Mouse (Mus musculus): ENCODE measurements around the gene Mroh2a.

The Mroh2a gene

GRCm38 (mm10) chr1:88226670-88227379 lies at the start of gene Mroh2a:
Mroh2a (plus strand) TSS chr1:88226986.
- no peak for DNase-seq (ENCODE audit: extremely low spot score, low spot score)

DNA sequence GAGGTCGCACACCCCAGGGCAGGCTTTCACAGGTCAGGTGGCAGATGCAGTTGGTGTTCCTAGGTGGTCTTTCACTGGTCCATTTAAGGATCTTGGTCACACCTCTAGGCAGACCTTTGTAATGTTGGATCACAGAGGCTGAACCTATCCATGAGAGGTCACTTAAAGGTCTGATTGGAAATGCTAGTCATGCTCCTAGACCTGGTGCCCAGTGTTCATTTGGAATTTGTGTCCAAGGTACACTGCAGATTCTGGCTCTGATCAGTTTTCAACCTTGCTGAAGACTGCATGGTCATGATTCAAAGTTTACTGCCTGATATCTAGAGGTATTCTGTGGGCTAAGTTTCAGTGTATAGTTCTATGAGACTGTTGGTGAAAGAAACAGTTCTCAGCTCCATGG lies 47.1 kb upstream of the Mroh2a start:
- DNase-seq (ENCODE audit: extremely low spot score, low spot score), result no peak

DNA sequence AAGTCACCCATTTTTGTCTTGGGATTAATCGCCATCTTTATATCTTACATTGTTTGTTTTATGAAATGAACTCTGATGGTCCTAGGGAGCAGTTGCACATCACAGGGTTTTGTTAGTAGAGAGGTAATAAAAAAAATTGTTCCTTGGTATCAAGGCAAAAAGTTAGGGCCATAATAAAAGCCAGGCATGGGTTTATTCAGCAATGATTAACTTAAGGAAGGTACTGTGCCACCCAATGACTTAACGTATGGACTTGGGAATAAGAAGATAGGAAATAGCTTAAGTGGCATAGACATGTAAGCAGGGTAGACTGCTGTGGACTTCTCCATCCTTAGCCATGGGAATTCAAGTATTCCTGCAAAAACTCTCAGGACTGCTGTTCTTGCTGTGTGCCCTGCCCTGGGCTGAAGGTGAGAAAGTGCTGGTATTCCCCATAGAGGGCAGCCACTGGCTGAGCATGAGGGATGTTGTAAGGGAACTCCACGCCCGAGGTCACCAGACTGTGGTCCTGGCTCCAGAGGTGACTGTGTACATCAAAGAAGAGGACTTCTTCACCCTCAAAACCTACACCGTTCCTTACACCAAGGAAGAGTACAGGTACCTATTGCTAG lies 40.4 kb upstream of the Mroh2a start:
- no peak for DNase-seq (ENCODE audit: extremely low spot score, low spot score)

DNA sequence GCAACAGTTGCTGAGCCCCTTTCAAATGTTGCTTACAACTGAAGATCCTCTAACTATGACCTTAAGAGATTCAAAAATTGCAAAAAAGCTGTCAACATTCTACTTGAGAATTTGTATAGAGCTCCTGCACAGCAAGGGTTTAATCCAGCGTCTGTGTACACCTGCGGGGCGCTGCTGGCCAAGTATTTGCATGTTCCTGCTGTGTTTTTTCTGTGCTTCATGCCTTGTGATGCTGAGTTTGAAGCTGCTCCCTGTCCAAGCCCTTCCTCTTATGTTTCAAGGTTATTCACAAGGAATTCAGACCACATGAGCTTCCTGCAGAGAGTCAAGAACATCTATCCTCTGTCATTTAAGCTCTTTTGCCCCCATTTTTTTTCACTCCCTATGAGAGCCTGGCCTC lies 34.6 kb upstream of the Mroh2a start:
- no peak for DNase-seq (ENCODE audit: extremely low spot score, low spot score)

DNA sequence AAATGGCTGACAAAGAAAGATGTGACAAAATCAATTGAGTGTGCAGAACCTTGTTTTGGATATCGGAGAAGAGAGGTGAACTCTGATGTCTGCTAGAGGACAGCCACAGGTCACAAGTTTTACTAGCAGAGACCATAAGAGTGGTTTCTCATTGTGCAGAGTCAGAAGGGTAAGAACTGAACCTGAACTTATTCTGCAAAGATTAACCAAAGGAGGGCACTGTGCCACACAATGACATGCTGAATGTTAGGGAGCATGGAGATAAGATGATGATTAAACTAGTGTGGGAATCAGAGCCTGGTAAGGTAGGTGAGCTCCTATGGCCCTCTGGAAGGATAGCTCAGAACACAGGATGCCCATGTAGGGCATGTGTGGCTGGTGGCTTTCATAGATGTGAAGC lies 31.1 kb upstream of the Mroh2a start:
- DNase-seq (ENCODE audit: extremely low spot score, low spot score), result no peak

DNA sequence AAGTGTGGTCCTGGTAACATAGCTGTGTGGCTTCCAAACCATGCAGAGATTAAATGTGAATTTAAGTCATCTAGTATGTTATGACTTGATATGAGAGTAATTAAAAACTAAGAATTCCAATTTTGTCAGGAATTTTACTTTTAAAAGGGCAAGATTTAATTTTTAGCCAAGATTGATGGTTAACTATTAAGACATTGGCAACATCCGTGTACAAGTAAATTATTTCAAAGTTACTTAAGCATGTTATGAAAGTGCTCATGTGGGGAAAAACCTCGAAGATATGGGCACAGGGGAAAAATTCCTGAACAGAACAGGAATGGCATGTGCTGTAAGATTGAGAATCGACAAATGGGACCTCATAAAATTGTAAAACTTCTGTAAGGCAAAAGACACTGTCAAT lies 29.3 kb upstream of the Mroh2a start:
- DNase-seq (ENCODE audit: extremely low spot score, low spot score), result no peak

DNA sequence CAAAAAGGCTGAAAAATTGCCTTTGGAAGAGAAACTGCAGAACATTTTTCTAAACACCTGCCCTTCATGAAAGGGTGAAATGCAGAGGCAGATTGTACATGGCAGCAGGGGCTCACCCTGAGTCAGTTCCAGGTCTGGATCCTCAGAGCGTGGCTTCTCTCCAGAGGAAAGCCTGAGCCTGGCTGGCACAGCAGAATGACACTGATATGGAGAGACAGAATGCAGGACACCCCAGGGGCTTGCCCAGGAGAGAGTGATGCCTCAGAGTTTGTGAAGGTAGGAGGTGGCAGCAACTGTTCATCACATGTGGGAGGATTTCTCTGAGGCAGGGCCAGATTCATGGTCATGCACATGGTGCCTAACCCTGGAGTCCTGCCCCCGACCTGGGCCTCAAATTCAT lies 26.8 kb upstream of the Mroh2a start:
- DNase-seq (ENCODE audit: extremely low spot score, low spot score), result no peak

DNA sequence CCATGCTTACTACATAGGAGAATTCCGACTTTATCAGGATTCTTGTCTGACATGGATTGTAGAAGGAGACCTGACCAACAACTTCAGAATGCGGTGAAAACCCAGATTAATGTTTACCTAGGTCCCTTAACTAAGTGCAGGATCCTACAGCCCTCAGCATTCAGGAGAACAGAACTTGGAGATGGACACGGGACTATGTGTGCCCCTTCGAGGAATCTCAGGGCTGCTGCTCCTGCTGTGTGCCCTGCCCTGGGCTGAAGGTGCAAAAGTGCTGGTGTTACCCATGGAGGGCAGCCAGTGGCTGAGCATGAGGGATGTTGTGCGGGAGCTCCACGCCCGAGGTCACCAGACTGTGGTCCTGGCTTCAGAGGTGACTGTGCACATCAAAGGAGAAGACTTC lies 26.3 kb upstream of the Mroh2a start, which contains the start of gene Ugt1a2:
Ugt1a2 (plus strand) TSS at position 146 of the 400 bp plus-strand sequence.
- DNase-seq (ENCODE audit: extremely low spot score, low spot score), result no peak

GRCm38 (mm10) chr1:88205294-88205922 lies 21.4 kb upstream of the Mroh2a start, which contains the start of gene Dnajb3:
Dnajb3 (minus strand) TSS chr1:88205782.
- peak; percentile 90 for DNase-seq (ENCODE audit: extremely low spot score, low spot score)

DNA sequence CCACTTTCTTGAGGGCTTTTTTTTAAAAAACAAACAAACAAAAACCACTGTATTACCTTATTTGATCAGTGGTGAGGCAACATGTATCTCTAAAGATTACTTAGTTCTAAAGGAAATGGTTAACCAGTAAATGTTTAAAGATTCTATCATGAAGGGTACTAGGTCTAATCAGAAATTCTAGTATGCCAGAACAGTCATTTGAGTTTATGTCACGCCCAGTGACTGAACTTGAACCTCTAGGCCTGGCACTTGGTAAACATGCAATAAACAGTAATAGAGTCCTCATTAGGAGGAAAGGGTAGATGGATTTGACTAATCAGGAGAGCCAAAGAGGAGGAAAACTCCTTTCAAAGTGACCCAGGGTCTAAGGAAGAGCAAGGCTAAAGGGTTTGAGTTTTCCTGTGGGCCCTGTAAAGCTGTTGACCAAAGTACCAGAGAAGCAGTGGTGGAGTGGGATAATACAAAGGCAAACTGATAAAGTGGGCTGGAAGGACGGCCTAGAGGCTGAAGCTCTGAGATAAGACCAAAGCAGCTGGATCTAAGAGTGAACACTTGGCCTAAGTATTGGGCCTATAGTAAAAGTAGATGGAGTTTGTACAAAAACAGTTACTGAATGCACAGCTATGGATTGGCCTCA lies 19.8 kb upstream of the Mroh2a start:
- DNase-seq (ENCODE audit: extremely low spot score, low spot score), result no peak

DNA sequence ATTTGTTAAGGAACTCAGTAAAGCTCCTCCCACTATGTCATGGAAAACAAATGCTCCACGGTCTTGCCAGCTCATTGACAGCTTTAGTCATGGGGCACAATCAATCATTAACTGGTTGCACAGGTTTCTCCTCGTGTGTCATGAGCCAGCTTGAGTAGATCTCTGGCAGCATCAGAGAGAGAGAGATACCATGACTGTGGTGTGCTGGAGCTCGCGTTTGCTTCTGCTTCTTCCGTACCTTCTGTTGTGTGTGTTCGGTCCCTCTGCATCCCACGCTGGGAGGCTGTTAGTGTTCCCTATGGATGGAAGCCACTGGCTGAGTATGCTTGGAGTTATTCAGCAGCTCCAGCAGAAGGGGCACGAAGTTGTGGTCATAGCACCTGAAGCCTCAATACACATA lies 15.0 kb upstream of the Mroh2a start, which contains the start of gene Ugt1a1:
Ugt1a1 (plus strand) TSS at position 148 of the 400 bp plus-strand sequence.
- DNase-seq (ENCODE audit: extremely low spot score, low spot score), result peak; percentile 19

DNA sequence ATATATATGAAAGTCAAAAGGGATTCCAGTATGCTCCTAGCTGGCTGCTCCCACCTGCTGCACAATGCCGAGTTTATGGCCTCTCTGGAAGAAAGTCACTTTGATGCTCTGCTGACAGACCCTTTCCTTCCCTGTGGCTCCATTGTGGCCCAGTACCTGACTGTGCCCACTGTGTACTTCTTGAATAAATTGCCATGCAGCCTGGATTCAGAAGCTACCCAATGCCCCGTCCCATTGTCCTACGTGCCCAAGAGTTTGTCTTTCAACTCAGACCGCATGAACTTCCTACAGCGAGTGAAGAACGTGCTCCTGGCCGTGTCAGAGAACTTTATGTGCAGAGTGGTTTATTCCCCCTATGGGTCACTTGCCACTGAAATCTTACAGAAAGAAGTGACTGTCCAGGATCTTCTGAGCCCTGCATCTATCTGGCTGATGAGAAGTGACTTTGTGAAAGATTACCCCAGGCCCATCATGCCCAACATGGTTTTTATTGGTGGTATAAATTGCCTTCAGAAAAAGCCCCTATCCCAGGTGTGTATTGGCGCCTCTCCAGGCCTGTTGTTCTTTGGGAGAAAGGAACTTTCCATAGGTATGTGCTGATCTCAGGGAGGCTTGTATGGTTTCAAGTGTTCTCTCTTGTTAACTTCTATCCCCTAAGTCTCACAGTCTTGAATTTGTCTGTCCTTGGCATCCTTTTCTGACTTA lies 14.3 kb upstream of the Mroh2a start:
- DNase-seq (ENCODE audit: extremely low spot score, low spot score), result peak; percentile 18

- DNase-seq (ENCODE audit: extremely low spot score, low spot score), result no peak
These were observed 13.7 kb upstream of the Mroh2a start for GRCm38 (mm10) chr1:88213061-88213460.

DNA sequence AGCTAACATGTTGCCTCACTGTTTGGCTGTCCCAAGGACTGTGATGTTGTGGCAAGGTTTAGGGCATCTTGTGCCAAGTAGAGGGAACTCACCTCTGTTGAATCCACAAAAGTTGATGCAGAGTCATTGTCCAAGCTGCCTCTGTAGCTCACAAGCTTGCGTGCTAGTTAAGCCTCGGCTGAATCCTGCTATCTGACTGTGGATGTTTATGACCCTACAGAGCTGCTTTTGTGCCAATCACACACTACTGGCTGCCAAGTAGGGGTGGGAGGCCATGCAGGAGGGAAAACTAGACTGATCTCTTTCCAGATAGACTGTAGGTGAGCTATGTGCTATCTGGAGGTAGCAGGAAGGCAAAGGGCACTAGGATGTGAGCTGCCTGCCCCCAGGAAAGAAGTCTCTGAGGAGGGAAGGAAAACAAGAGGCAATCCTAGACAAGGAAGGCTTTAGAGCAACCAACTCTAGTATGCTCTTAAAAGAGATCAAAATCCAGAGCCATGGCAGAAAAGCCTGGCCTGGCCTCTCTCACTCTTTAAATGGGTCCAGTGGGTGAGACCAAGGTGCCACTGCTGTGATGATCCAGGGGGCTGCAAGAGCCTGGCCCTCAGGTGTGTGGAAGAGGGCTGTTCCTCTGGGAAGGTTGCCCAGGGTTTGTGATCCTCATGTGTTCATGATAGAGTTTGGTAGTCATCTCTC lies 12.9 kb upstream of the Mroh2a start:
- peak; percentile 18 for DNase-seq (ENCODE audit: extremely low spot score, low spot score)

GRCm38 (mm10) chr1:88214462-88214952 lies 12.3 kb upstream of the Mroh2a start:
- DNase-seq (ENCODE audit: extremely low spot score, low spot score), result peak; percentile 17

- DNase-seq (ENCODE audit: extremely low spot score, low spot score), result no peak
These were observed 11.1 kb upstream of the Mroh2a start for GRCm38 (mm10) chr1:88215466-88216380.

DNA sequence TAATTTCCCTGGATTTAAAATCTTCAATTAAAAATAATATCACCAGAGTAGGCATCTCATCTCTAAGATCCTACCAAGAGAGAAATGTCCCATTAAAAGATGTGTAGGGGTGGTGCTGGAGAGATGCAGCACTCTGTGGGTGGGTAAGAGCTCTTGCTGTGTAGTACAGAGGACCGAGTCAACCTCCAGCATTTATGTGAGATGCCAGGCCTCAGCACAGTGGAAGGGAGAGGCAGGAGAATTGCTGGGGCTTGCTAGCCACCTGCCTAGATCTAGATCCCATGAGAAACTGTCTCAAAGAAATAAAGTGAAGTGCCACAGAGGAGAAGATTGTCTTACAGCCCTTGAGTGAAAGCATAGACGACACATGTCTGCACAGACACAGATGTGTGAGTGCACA lies 10.2 kb upstream of the Mroh2a start:
- peak; percentile 13 for DNase-seq (ENCODE audit: extremely low spot score, low spot score)

DNA sequence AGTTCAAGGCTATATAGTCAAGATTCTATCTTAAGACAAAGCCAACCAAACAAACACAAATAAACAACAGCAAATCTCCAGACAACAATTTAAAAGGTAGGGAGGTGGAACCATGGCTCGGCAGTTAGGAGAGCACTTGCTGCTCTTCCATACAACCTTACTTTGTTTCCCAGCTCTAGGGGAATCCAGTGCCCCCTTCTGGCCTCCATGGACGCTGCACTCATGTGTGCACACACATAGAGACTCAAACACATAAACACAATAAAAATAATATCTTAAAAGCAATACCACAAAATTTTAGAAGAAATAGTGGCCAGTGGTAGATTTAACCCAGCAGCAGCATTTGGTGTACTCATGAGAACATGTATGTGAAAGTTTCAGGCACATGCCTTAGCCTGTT lies 9.6 kb upstream of the Mroh2a start:
- DNase-seq (ENCODE audit: extremely low spot score, low spot score), result peak; percentile 34

DNA sequence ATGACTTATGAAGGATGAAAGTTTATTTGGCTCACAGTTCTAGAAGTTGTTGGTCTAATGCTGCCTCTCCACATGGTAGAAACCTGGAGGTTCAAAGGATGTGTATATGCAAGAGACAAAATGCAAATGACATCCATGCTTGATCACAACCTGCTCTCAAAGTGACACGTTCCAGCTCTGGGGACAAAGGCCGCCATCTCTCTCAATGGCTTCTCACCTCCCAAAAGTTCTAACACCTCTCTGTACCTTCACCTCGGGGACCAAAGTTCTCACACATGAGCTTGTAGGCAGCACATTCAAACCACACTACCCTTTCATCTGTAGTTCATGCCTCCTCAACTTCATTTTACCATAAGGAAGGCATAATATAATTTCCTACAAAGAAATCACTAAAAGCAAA lies 9.2 kb upstream of the Mroh2a start:
- peak; percentile 14 for DNase-seq (ENCODE audit: extremely low spot score, low spot score)
